Mouse (Mus musculus) kidney, adult 2 months (tissue): ENCODE measurements around the gene Ext2.

ENCODE experiments used
- CTCF ChIP-seq: fragments of 200-500 bp; conservative IDR thresholded peaks from 2 replicates; pipeline ENCODE4 v1.5.1; 2011; ENCODE audit warnings: low read depth, mild to moderate bottlenecking, control low read depth, low read length, moderate library complexity, mixed read lengths; ENCODE audit not compliant: insufficient read depth, insufficient read length
- POLR2A ChIP-seq: fragments of 200-500 bp; IDR thresholded peaks from one replicate; pipeline ENCODE4 v1.6.1; 2011; ENCODE audit warnings: low read depth, low read length, control low read depth

DNA sequence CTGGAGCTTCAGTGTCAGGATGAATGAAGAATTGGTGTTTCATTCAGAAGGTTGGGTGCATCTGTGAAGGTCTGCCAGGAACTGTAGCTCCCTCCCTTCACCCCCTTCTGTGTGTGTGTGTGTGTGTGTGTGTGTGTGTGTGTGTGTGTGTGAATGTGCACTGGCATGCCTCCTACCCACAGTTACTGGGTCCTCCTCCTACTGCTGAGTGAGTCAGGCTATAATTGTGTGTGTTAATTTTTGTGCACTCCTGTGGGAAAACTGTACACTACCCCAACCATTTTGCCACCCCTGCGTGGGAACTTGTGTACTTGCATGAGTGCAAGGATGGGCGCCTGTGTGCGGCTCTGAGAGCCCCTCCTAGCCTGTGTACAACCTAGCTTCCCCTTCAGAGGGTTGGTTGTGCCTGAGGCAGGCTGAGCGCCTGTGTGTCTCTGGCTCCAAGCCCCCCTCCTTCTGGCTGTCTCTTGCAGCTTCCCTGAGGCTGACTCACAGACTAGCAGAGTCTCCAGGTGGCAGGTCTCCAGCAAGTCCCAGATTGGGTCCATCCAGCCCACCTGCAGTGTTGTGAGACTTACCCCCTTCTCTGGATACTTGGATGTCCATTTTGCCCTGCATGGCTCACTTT, 173.0 kb downstream of the Ext2 start:
- TF ChIP-seq CTCF (no peak), POLR2A (no peak)
